10 mouse cellular contexts compared by ENCODE assay signal in genomic region chr3:30736809-30737208, GRCm38 (mm10). TPM values are rescaled to one million over a fixed set of nuclear protein-coding genes. Genes with fewer than 3 reads are reported as not detected.
DNase-seq lines count a peak whose midpoint lies in the region; ATAC-seq and TF ChIP-seq lines count a peak whose summit lies in the region.
"Had no signal": no experiment of that assay in that cellular context is flagged by ENCODE, and none has a peak within 500 bp of the region (broad histone marks: within the 10 kb centered on the region; RNA-seq: fewer than 3 reads in every experiment).

No protein-coding gene starts in this region.

- TF ChIP-seq EP300 in lung, postnatal 0 days (IDR thresholded peaks at IDR 0.05), result no peak

- no peaks in the 10 kb centered on the region for H3K36me3 ChIP-seq in forebrain, embryonic 16.5 days (ENCODE audit: control insufficient read depth, insufficient read depth)
- H3K36me3 ChIP-seq in midbrain, embryonic 12.5 days, result no peaks in the 10 kb centered on the region
- H3K36me3 ChIP-seq in lung, postnatal 0 days (ENCODE audit: insufficient read depth, low read length), result no peaks in the 10 kb centered on the region
- H3K36me3 ChIP-seq in intestine, embryonic 16.5 days (ENCODE audit: control insufficient read depth, insufficient read depth, low read length), result no peaks in the 10 kb centered on the region

- no peak overlapping the region for H3K4me3 ChIP-seq in forebrain, embryonic 16.5 days (replicated peaks; ENCODE audit: low read length)
- H3K4me3 ChIP-seq in midbrain, embryonic 12.5 days, result no peak overlapping the region
- no peak overlapping the region for H3K4me3 ChIP-seq in lung, postnatal 0 days (ENCODE audit: low read depth, low read length)
- no peak overlapping the region for H3K4me3 ChIP-seq in intestine, embryonic 16.5 days (ENCODE audit: low read length)

- H3K9me3 ChIP-seq in forebrain, embryonic 16.5 days (ENCODE audit: control insufficient read depth, low read length), result no peaks in the 10 kb centered on the region
- H3K9me3 ChIP-seq in midbrain, embryonic 12.5 days, result no peaks in the 10 kb centered on the region
- H3K9me3 ChIP-seq in lung, postnatal 0 days (ENCODE audit: low read length), result no peaks in the 10 kb centered on the region
- no peaks in the 10 kb centered on the region for H3K9me3 ChIP-seq in intestine, embryonic 16.5 days (ENCODE audit: control insufficient read depth, low read length)

- TF ChIP-seq CTCF in brain, embryonic 14.5 days (IDR thresholded peaks at IDR 0.05; ENCODE audit: borderline replicate concordance, extremely low read depth, insufficient read depth, insufficient read length), result no peak
- TF ChIP-seq CTCF in lung, postnatal 0 days (IDR thresholded peaks at IDR 0.05), result no peak

- 45% methylated on average over 9 of the region's 9 CpGs for WGBS in forebrain, embryonic 16.5 days
- 59% methylated on average over 9 of the region's 9 CpGs for WGBS in midbrain, embryonic 12.5 days
- WGBS in lung, postnatal 0 days, result 82% methylated on average over 9 of the region's 9 CpGs
- 71% methylated on average over 9 of the region's 9 CpGs for WGBS in intestine, embryonic 16.5 days

- no peak overlapping the region for H3K4me2 ChIP-seq in forebrain, embryonic 16.5 days (ENCODE audit: low read length)
- no peak overlapping the region for H3K4me2 ChIP-seq in midbrain, embryonic 12.5 days (replicated peaks)
- H3K4me2 ChIP-seq in lung, postnatal 0 days (replicated peaks; ENCODE audit: low read depth, low read length), result no peak overlapping the region
- no peak overlapping the region for H3K4me2 ChIP-seq in intestine, embryonic 16.5 days (ENCODE audit: low read depth, low read length)

- ATAC-seq in forebrain, embryonic 16.5 days, result peak; percentile 74
- ATAC-seq in midbrain, embryonic 12.5 days (ENCODE audit: low FRiP score, low read depth), result peak; percentile 27; the same call in 1 of the 2 replicates
- ATAC-seq in lung, postnatal 0 days, result no peak
- ATAC-seq in intestine, embryonic 16.5 days, result no peak
- ATAC-seq: Patski had no signal

- peak; percentile 61 for DNase-seq in brain, embryonic 14.5 days (ENCODE audit: low read depth)
- peak; percentile 2 for DNase-seq in hindlimb bud, embryonic 11.5 days (ENCODE audit: extremely low spot score, low read depth, low spot score)
- DNase-seq in spleen, postnatal 14 days (ENCODE audit: low spot score in 2 of 2), result no peak
- no peak for DNase-seq in lung, postnatal 0 days (ENCODE audit: low spot score)
- no peak for DNase-seq in testis, postnatal 10 days (ENCODE audit: low spot score)

- no peaks in the 10 kb centered on the region for H3K27me3 ChIP-seq in forebrain, embryonic 16.5 days (replicated peaks; ENCODE audit: control insufficient read depth, insufficient read depth, low read length)
- H3K27me3 ChIP-seq in midbrain, embryonic 12.5 days, result no peaks in the 10 kb centered on the region
- no peaks in the 10 kb centered on the region for H3K27me3 ChIP-seq in lung, postnatal 0 days (replicated peaks; ENCODE audit: insufficient read depth, low read length)
- no peaks in the 10 kb centered on the region for H3K27me3 ChIP-seq in intestine, embryonic 16.5 days (replicated peaks; ENCODE audit: control insufficient read depth, insufficient read depth, low read length)
- H3K27me3 ChIP-seq: Patski had no signal

- H3K9ac ChIP-seq in forebrain, embryonic 16.5 days (replicated peaks; ENCODE audit: low read depth, low read length), result no peak overlapping the region
- H3K9ac ChIP-seq in midbrain, embryonic 12.5 days (replicated peaks), result no peak overlapping the region
- no peak overlapping the region for H3K9ac ChIP-seq in lung, postnatal 0 days (replicated peaks; ENCODE audit: low read depth)
- H3K9ac ChIP-seq in intestine, embryonic 16.5 days (ENCODE audit: low read depth, low read length), result no peak overlapping the region

- H3K27ac ChIP-seq in forebrain, embryonic 16.5 days (ENCODE audit: low read length), result no peak overlapping the region
- no peak overlapping the region for H3K27ac ChIP-seq in midbrain, embryonic 12.5 days (replicated peaks)
- H3K27ac ChIP-seq in lung, postnatal 0 days (ENCODE audit: low read length), result no peak overlapping the region
- H3K27ac ChIP-seq in intestine, embryonic 16.5 days (ENCODE audit: low read length), result no peak overlapping the region
- H3K27ac ChIP-seq: kidney, postnatal 0 days had no signal

- TF ChIP-seq POLR2A in brain, embryonic 14.5 days (IDR thresholded peaks at IDR 0.05; ENCODE audit: borderline replicate concordance, extremely low read depth, insufficient read depth, insufficient read length, poor library complexity, severe bottlenecking), result no peak

- no peaks in the 10 kb centered on the region; the same call in 1 of the 2 replicates for H3K4me1 ChIP-seq in forebrain, embryonic 16.5 days (replicated peaks; ENCODE audit: control insufficient read depth, insufficient read depth, low read length)
- peaks cover 5% of the 10 kb centered on the region; the same call in 1 of the 2 replicates for H3K4me1 ChIP-seq in midbrain, embryonic 12.5 days
- H3K4me1 ChIP-seq in lung, postnatal 0 days (ENCODE audit: insufficient read depth, low read depth, low read length), result no peaks in the 10 kb centered on the region
- H3K4me1 ChIP-seq in intestine, embryonic 16.5 days (ENCODE audit: control insufficient read depth, insufficient read depth, low read length), result no peaks in the 10 kb centered on the region

RNA-seq across cellular contexts. Expression of gene Samd7, which starts 9.3 kb away (rescaled TPM):
- polyA plus RNA-seq in brain, embryonic 14.5 days (2012; rRNA removed), result 0.04 and 0.08 TPM in 2 replicates
- polyA plus RNA-seq in forebrain, embryonic 16.5 days (2015; fragmentation: Nextera tagmentation; extraction: Ambion mirVana), result not detected in 2 replicates
- not detected in 2 replicates for polyA plus RNA-seq in midbrain, embryonic 12.5 days (2016; fragmentation: Nextera tagmentation; extraction: Ambion mirVana)
- not detected in 2 replicates for polyA plus RNA-seq in lung, postnatal 0 days (2015; fragmentation: Nextera tagmentation; extraction: Ambion mirVana)
- polyA plus RNA-seq in intestine, embryonic 16.5 days (2015; fragmentation: Nextera tagmentation; extraction: Ambion mirVana), result not detected in 2 replicates
- polyA plus RNA-seq: kidney, postnatal 0 days; Patski had no signal

RNA-seq across cellular contexts. Expression of gene Lrrc31, which starts 37.2 kb away (rescaled TPM):
- polyA plus RNA-seq in brain, embryonic 14.5 days (2012; rRNA removed), result not detected in 2 replicates
- not detected in 2 replicates for polyA plus RNA-seq in forebrain, embryonic 16.5 days (2015; fragmentation: Nextera tagmentation; extraction: Ambion mirVana)
- not detected in 2 replicates for polyA plus RNA-seq in midbrain, embryonic 12.5 days (2016; fragmentation: Nextera tagmentation; extraction: Ambion mirVana)
- polyA plus RNA-seq in lung, postnatal 0 days (2015; fragmentation: Nextera tagmentation; extraction: Ambion mirVana), result 0.17 and 0.55 TPM in 2 replicates
- 2.4 and 2.8 TPM in 2 replicates for polyA plus RNA-seq in intestine, embryonic 16.5 days (2015; fragmentation: Nextera tagmentation; extraction: Ambion mirVana)
- polyA plus RNA-seq: Patski had no signal

RNA-seq across cellular contexts. Expression of gene Sec62, which starts 55.9 kb away (rescaled TPM):
- polyA plus RNA-seq in brain, embryonic 14.5 days (2012; rRNA removed), result 44.1 and 51.0 TPM in 2 replicates
- polyA plus RNA-seq in forebrain, embryonic 16.5 days (2015; fragmentation: Nextera tagmentation; extraction: Ambion mirVana), result 65.3 and 73.4 TPM in 2 replicates
- polyA plus RNA-seq in midbrain, embryonic 12.5 days (2016; fragmentation: Nextera tagmentation; extraction: Ambion mirVana), result 80.2 and 88.0 TPM in 2 replicates
- polyA plus RNA-seq in lung, postnatal 0 days (2015; fragmentation: Nextera tagmentation; extraction: Ambion mirVana), result 145 and 152 TPM in 2 replicates
- 56.4 and 60.1 TPM in 2 replicates for polyA plus RNA-seq in intestine, embryonic 16.5 days (2015; fragmentation: Nextera tagmentation; extraction: Ambion mirVana)

Comparison
In these comparisons a context has a peak if more than half of its experiments do, and no peak if none do; other contexts are left out.
1. DNase-seq: peak in brain, embryonic 14.5 days (single experiment) and hindlimb bud, embryonic 11.5 days (single experiment); none in spleen, postnatal 14 days (0 of 2), lung, postnatal 0 days (single experiment) and testis, postnatal 10 days (single experiment).
2. ATAC-seq: peak in forebrain, embryonic 16.5 days (single experiment) and midbrain, embryonic 12.5 days (single experiment); none in lung, postnatal 0 days (single experiment) and intestine, embryonic 16.5 days (single experiment).